Comparison of ENCODE assay signal across 21 mouse cellular contexts in the genomic region with DNA sequence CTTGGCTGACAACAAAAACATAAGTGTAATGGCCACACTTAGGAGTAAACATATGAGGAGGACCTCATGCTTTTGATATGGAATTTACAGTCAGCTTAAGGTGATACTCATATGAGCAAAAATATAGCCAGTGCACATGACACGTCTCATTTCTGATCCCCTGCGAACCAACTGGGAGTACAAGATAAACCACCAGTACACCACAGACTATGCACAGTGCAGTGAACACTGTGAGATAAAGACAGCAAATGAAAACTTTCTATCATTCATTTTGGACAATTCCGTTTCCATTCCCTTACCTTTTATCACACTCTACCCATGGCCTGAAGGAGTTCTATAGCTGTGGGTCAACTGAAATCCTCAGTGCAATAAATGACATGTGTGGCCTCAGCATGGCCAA.
DNase-seq lines count a peak whose midpoint lies in the region; ATAC-seq and TF ChIP-seq lines count a peak whose summit lies in the region.
"Had no signal": no experiment of that assay in that cellular context is flagged by ENCODE, and none has a peak within 500 bp of the region (broad histone marks: within the 10 kb centered on the region; RNA-seq: fewer than 3 reads in every experiment).

No protein-coding gene starts in this region.

- peak; percentile 85 for ATAC-seq in liver, embryonic 11.5 days (replicated peaks; ENCODE audit: low FRiP score)
- ATAC-seq in liver, embryonic 14.5 days (ENCODE audit: insufficient read depth): peak; percentile 92
- peak; percentile 86 for ATAC-seq in megakaryocyte progenitor cell, adult 5-6 weeks (replicated peaks; ENCODE audit: poor library complexity)
- ATAC-seq: CD4-positive, CD25-positive, alpha-beta regulatory T cell, adult 4 months; forebrain, embryonic 15.5 days had no signal

- DNase-seq in liver, embryonic 11.5 days (ENCODE audit: low spot score): no peak
- DNase-seq in liver: no peak
- DNase-seq in liver, embryonic 14.5 days (ENCODE audit: low read depth in 3 of 3, low spot score in 3 of 3): peak; percentile 7 to 25 (median 22)
- DNase-seq in adrenal gland, adult (ENCODE audit: inconsistent age in 2 of 2, low spot score in 1 of 2): no peak
- no peak for DNase-seq in cerebellum, postnatal 14 days
- no peak for DNase-seq in heart, adult 11 months
- DNase-seq: adrenal gland, postnatal 10 days; B cell, adult 2 months; cerebellum, adult 11-12 months; cerebellum, adult 9-10 months; cerebellum, postnatal 36 days; gastrocnemius, postnatal 14 days had no signal

- no peaks in the 10 kb centered on the region for H3K9me3 ChIP-seq in liver, embryonic 11.5 days (ENCODE audit: control insufficient read depth, low read length)
- H3K9me3 ChIP-seq in liver, embryonic 14.5 days (ENCODE audit: control insufficient read depth, low read length): no peaks in the 10 kb centered on the region
- H3K9me3 ChIP-seq: embryonic facial prominence, embryonic 10.5 days; forebrain, embryonic 15.5 days; G1E; heart, embryonic 12.5 days; hindbrain, embryonic 10.5 days had no signal

- no peak overlapping the region for H3K4me2 ChIP-seq in liver, embryonic 11.5 days
- H3K4me2 ChIP-seq in liver, embryonic 14.5 days (ENCODE audit: low read depth): no peak overlapping the region
- H3K4me2 ChIP-seq: forebrain, embryonic 15.5 days; heart, embryonic 12.5 days; hindbrain, embryonic 14.5 days had no signal

- H3K27me3 ChIP-seq in liver, embryonic 11.5 days (replicated peaks; ENCODE audit: control insufficient read depth, insufficient read depth, low read length): no peaks in the 10 kb centered on the region
- H3K27me3 ChIP-seq in liver, embryonic 14.5 days (ENCODE audit: control insufficient read depth, insufficient read depth, low read length): no peaks in the 10 kb centered on the region
- H3K27me3 ChIP-seq: forebrain, embryonic 15.5 days; heart, embryonic 12.5 days had no signal

- TF ChIP-seq EP300 in liver, embryonic 14.5 days (IDR thresholded peaks at IDR 0.05; ENCODE audit: low read depth): peak; percentile 53

- no peaks in the 10 kb centered on the region for H3K4me1 ChIP-seq in liver, embryonic 11.5 days (replicated peaks; ENCODE audit: control insufficient read depth, insufficient read depth, low read length)
- H3K4me1 ChIP-seq in liver, embryonic 14.5 days (replicated peaks; ENCODE audit: control insufficient read depth in 2 of 2, insufficient read depth in 2 of 2, low read length in 1 of 2): no peaks in the 10 kb centered on the region
- H3K4me1 ChIP-seq: embryonic facial prominence, embryonic 10.5 days; forebrain, embryonic 15.5 days; heart, embryonic 12.5 days; hindbrain, embryonic 10.5 days had no signal

- H3K4me3 ChIP-seq in liver, embryonic 11.5 days (ENCODE audit: low read depth, low read length): no peak overlapping the region
- no peak overlapping the region for H3K4me3 ChIP-seq in liver, embryonic 14.5 days (ENCODE audit: insufficient read depth in 1 of 2, low read depth in 2 of 2, low read length in 2 of 2)
- H3K4me3 ChIP-seq: embryonic facial prominence, embryonic 10.5 days; erythroblast, embryonic 14.5 days; forebrain, embryonic 15.5 days; heart, embryonic 12.5 days; hindbrain, embryonic 10.5 days had no signal

- TF ChIP-seq CTCF in liver, embryonic 14.5 days (IDR thresholded peaks at IDR 0.05; ENCODE audit: low read depth): no peak

- no peak overlapping the region for H3K9ac ChIP-seq in liver, embryonic 11.5 days (ENCODE audit: low read depth, low read length)
- no peak overlapping the region for H3K9ac ChIP-seq in liver, embryonic 14.5 days (replicated peaks)
- H3K9ac ChIP-seq: forebrain, embryonic 15.5 days; heart, embryonic 12.5 days; hindbrain, embryonic 14.5 days had no signal

- WGBS in liver, embryonic 11.5 days: 63% methylated on average over 3 of the region's 3 CpGs
- WGBS in liver, embryonic 14.5 days (ENCODE audit: insufficient replicate concordance): 43% methylated on average over 3 of the region's 3 CpGs

- H3K36me3 ChIP-seq in liver, embryonic 11.5 days (ENCODE audit: control insufficient read depth, insufficient read depth, low read length): no peaks in the 10 kb centered on the region
- H3K36me3 ChIP-seq in liver, embryonic 14.5 days (replicated peaks; ENCODE audit: control insufficient read depth, insufficient read depth, low read depth): no peaks in the 10 kb centered on the region
- H3K36me3 ChIP-seq: embryonic facial prominence, embryonic 10.5 days; forebrain, embryonic 15.5 days; G1E; heart, embryonic 12.5 days; hindbrain, embryonic 10.5 days had no signal

- no peak overlapping the region for H3K27ac ChIP-seq in liver, embryonic 11.5 days (ENCODE audit: low read depth, low read length)
- H3K27ac ChIP-seq in liver, embryonic 14.5 days: no peak overlapping the region
- H3K27ac ChIP-seq: embryonic facial prominence, embryonic 10.5 days; forebrain, embryonic 15.5 days; hindbrain, embryonic 10.5 days; hindbrain, embryonic 14.5 days had no signal

Comparison
In these comparisons a context has a peak if more than half of its experiments do, and no peak if none do; other contexts are left out.
1. DNase-seq: peak in liver, embryonic 14.5 days (3 of 3); none in liver, embryonic 11.5 days (single experiment), liver (single experiment), adrenal gland, adult (0 of 2), cerebellum, postnatal 14 days (0 of 2) and heart, adult 11 months (single experiment).
2. Peak in every context shown above with its lines, with median percentiles within 50 percentile points of each other: ATAC-seq.